Mouse (Mus musculus) ES-Bruce4 (cell line): ENCODE measurements around the gene Padi6. TPM values are rescaled to one million over a fixed set of nuclear protein-coding genes. Genes with fewer than 3 reads are reported as not detected.

Experiments
- H3K27ac ChIP-seq: 2 replicates; pipeline ENCODE4 v1.5.1; 2012; ENCODE audit warnings: low read length, inconsistent platforms; ENCODE audit not compliant: insufficient read depth
- H3K27me3 ChIP-seq: 2 replicates; pipeline ENCODE4 v1.6.1; 2012; ENCODE audit warnings: mild to moderate bottlenecking, low read length, inconsistent platforms; ENCODE audit not compliant: control insufficient read depth, poor library complexity, insufficient read depth, severe bottlenecking
- H3K36me3 ChIP-seq: 2 replicates; pipeline ENCODE4 v1.6.1; 2012; ENCODE audit warnings: inconsistent platforms, mild to moderate bottlenecking, low read length, moderate library complexity; ENCODE audit not compliant: control insufficient read depth, poor library complexity, insufficient read depth, severe bottlenecking
- H3K4me1 ChIP-seq: one replicate; pipeline ENCODE4 v1.8.1; 2011; ENCODE audit warnings: low read length; ENCODE audit not compliant: control insufficient read depth, insufficient read depth
- H3K4me3 ChIP-seq: 2 replicates; pipeline ENCODE4 v1.5.1; 2011; ENCODE audit warnings: low read depth, mild to moderate bottlenecking, low read length
- H3K9ac ChIP-seq: 2 replicates; pipeline ENCODE4 v1.6.1; 2012; ENCODE audit warnings: low read depth, mild to moderate bottlenecking, inconsistent platforms; ENCODE audit not compliant: poor library complexity, severe bottlenecking
- H3K9me3 ChIP-seq: replicated peaks from 2 replicates; pipeline ENCODE4 v1.6.1; 2012; ENCODE audit warnings: mild to moderate bottlenecking, low read length, inconsistent platforms; ENCODE audit not compliant: control insufficient read depth, poor library complexity, insufficient read depth, severe bottlenecking
- CTCF ChIP-seq: IDR thresholded peaks from one replicate; pipeline ENCODE4 v1.8.1; 2011; ENCODE audit warnings: low read depth, low read length
- EP300 ChIP-seq: IDR thresholded peaks from 2 replicates; pipeline ENCODE4 v1.6.1; 2011; ENCODE audit warnings: low read depth, low read length; ENCODE audit not compliant: insufficient read depth
- POLR2A ChIP-seq: IDR thresholded peaks from one replicate; pipeline ENCODE4 v1.8.1; 2011; ENCODE audit warnings: low read length; ENCODE audit not compliant: insufficient read depth
- polyA plus RNA-seq: library from polyadenylated mRNA; stranded (reverse); fragments of >200 nt; gene quantifications from 2 replicates; pipeline ENCODE4 v1.2.4, GENCODE M21; 2011; ENCODE audit warnings: low read depth; ENCODE audit not compliant: missing spikeins, insufficient read depth, insufficient read length

The Padi6 gene
- polyA plus RNA-seq, 1 experiment: not detected

DNA sequence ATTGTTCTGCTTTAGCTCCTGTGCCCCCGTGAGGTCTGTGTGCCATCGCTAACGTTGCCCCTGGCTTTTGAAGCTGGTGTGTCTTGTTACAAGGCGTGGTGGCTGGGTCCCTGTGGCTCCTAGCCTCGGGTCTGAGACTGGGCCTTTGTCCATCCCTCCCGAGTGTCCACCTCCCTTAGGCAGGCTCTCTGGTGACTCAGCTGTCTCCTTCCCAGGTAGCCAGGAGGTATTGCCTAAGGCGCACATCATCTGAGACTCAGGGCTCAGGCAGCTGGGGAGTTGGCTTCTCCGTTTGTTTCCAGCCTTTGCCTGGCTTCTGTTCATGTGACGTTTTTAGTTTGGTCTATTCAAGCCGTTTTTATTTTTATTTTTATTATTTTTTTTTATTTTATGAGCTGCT is 31.7 kb downstream of the Padi6 start:
- Histone ChIP-seq H3K27me3 (no peaks in the 10 kb centered on the region), H3K4me1 (no peaks in the 10 kb centered on the region), H3K36me3 (peaks cover 87% of the 10 kb centered on the region), H3K9ac (no peak overlapping the region), H3K4me3 (no peak overlapping the region), H3K27ac (no peak overlapping the region), H3K9me3 (no peaks in the 10 kb centered on the region)
- TF ChIP-seq EP300: no peak
- TF ChIP-seq CTCF: no peak
- no peak for TF ChIP-seq POLR2A

GRCm38 (mm10) chr4:140709617-140710016 is 32.8 kb downstream of the Padi6 start:
- TF ChIP-seq CTCF (no peak), EP300 (no peak), POLR2A (no peak)
- no peak overlapping the region for H3K4me3 ChIP-seq
- no peak overlapping the region for H3K9ac ChIP-seq
- H3K27ac ChIP-seq: no peak overlapping the region
- H3K27me3 ChIP-seq: no peaks in the 10 kb centered on the region
- peaks cover 3% of the 10 kb centered on the region for H3K4me1 ChIP-seq
- no peaks in the 10 kb centered on the region for H3K9me3 ChIP-seq
- peaks cover 83% of the 10 kb centered on the region for H3K36me3 ChIP-seq

- no peak overlapping the region for H3K27ac ChIP-seq
- no peak overlapping the region for H3K9ac ChIP-seq
- H3K27me3 ChIP-seq: no peaks in the 10 kb centered on the region
- peaks cover 82% of the 10 kb centered on the region for H3K36me3 ChIP-seq
- no peaks in the 10 kb centered on the region for H3K9me3 ChIP-seq
- peaks cover 5% of the 10 kb centered on the region for H3K4me1 ChIP-seq
- no peak for TF ChIP-seq EP300
- TF ChIP-seq POLR2A: no peak
- no peak for TF ChIP-seq CTCF
- no peak overlapping the region for H3K4me3 ChIP-seq
Observed at GRCm38 (mm10) chr4:140709111-140709510, 33.3 kb downstream of the Padi6 start.

DNA sequence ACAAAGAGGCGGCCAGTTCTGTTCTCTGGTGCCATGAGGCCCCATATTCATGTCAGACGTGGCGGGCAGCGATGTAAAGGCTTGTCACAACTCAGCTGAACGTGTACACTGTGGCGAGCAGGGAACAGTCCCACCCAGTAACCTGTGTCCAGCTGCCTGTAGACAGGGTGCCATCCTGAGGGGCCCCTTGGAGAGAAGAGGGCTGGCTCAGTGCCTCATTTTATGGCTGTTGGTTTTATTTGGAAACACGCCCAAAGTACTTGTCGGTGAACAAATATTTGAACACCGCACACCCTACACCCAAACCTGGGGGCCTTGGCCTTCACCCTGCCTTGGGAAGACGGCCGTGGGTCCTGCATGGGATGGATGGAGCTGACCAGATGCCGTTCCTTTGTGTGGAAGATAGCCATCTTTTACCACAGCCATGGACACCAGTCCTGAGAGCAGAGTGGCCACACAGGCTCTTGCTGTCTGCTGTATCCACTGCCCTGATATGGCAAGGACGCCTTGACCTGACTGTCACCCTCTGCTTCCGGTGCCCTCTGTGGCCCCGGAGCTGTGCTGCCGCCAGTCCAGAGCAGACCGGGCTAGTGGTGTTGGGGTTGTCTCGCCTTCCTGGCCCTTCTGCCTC is 34.0 kb downstream of the Padi6 start:
- Histone ChIP-seq H3K27ac (no peak overlapping the region), H3K9ac (no peak overlapping the region), H3K27me3 (no peaks in the 10 kb centered on the region), H3K36me3 (peaks cover 77% of the 10 kb centered on the region), H3K9me3 (no peaks in the 10 kb centered on the region), H3K4me1 (peaks cover 5% of the 10 kb centered on the region), H3K4me3 (no peak overlapping the region)
- TF ChIP-seq POLR2A (no peak), EP300 (no peak), CTCF (no peak)

DNA sequence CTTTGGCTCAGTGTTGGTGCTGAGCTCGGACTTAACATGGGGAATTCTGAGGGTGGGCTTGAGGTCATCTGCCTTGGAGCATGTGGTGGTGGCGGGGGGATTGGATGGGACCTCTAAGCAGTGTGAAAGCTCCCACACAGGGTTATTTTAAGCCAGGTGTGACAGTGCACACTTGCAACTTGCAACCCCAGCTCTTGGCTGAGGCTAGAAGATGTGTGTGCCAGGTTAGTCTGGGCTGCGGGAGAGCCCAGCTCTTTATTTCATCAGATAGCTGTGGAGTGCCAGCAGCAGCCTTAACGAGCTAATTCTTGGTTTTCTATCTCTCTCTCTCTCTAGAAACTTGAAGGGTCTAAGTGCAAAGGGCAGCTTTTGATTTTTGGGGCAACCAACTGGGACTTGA is 34.8 kb downstream of the Padi6 start:
- Histone ChIP-seq H3K9me3 (no peaks in the 10 kb centered on the region), H3K4me1 (peaks cover 5% of the 10 kb centered on the region), H3K9ac (no peak overlapping the region), H3K27ac (no peak overlapping the region), H3K4me3 (no peak overlapping the region), H3K27me3 (no peaks in the 10 kb centered on the region), H3K36me3 (peaks cover 69% of the 10 kb centered on the region)
- no peak for TF ChIP-seq EP300
- TF ChIP-seq CTCF: no peak
- no peak for TF ChIP-seq POLR2A

DNA sequence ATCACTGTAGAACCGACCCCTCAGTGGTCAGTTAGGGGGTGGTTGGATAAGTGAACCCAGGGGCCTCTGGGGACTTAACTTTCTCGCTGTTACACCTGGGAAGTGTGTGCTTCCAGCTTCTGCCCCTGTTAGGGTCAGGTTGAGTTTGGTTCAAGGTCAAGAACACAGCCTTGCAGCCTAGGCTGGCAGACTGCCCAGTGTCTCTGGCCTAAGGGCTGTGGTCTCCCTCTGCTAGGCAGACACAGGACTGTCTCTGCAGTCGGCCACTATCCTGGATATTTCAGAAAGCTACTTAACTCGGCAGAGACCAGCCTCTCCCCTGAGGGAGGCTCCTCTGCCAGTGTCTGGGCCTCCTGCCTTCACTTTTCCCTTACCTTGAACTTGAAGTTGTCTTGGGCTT is 38.3 kb downstream of the Padi6 start:
- Histone ChIP-seq H3K27ac (peak overlapping the region; percentile 70), H3K9me3 (no peaks in the 10 kb centered on the region), H3K27me3 (no peaks in the 10 kb centered on the region), H3K36me3 (peaks cover 40% of the 10 kb centered on the region), H3K4me3 (peak overlapping the region; percentile 71), H3K4me1 (peaks cover 5% of the 10 kb centered on the region), H3K9ac (peak overlapping the region; percentile 54)
- TF ChIP-seq POLR2A (no peak), EP300 (no peak)
